Mouse (Mus musculus): ENCODE results near the gene Nr1h2. TPM values are rescaled to one million over a fixed set of nuclear protein-coding genes. Genes with fewer than 3 reads are reported as not detected.

Nr1h2 gene
- total and polyA plus RNA-seq, 3 experiments: 49.7 to 82.3 TPM; not detected in 1

DNA sequence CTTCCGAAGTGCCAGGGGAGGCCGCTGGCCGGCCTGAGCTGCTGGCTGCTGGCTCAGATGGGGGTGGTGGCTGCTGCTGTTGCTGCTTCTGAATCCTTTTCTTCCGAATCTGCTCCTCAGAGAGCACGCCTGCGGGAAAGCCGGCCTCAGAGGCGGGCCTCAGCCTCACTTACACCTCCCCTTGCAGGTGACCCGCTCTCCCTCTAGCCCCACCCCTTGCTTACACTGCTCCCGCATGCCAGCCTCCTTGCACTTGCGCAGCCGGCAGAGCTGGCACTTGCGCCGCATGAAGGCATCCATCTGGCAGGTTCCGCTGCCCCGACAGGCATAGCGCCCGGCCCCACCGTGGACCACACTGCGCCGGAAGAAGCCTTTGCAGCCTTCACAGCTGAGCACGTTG lies 2.0 kb downstream of the Nr1h2 start:
- H3K4me1 ChIP-seq (ENCODE audit: control insufficient read depth in 1 of 2, insufficient read depth in 2 of 2, low read length in 2 of 2): peaks cover 0 to 23% of the 10 kb centered on the region in 2 experiments; a peak in 3 of 4 replicates

DNA sequence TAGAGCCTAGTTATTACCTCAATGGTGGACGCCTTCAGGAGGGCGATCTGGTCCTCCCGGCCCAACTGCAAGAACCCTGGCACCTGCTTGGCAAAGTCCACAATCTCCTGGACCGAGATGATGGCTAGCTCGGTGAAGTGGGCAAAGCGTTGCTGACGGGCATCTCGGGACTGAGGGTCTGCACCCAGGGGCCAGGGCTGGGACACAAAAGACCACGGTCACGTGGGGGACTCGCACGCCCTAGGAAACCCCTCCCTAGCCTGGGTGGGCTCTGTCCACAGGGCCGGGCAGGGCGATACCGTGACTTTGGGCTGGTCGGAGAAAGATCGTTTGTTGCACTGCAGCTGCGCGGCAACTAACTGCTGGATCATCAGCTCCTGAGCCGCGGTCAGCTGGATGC lies 2.5 kb downstream of the Nr1h2 start:
- H3K4me1 ChIP-seq (ENCODE audit: control insufficient read depth in 1 of 2, insufficient read depth in 2 of 2, low read length in 2 of 2): peaks cover 0 to 21% of the 10 kb centered on the region in 2 experiments; a peak in 3 of 4 replicates
- no peak overlapping the region for H3K9ac ChIP-seq (ENCODE audit: control insufficient read depth, low read depth, low read length, poor library complexity, severe bottlenecking)
- H3K9me3 ChIP-seq (replicated peaks; ENCODE audit: insufficient read depth, low read length): no peaks in the 10 kb centered on the region
- no peak for DNase-seq (ENCODE audit: low read depth, low spot score)
- H3K79me2 ChIP-seq (ENCODE audit: control insufficient read depth, insufficient read depth, low read length, poor library complexity): peaks cover 28% of the 10 kb centered on the region
- no peak overlapping the region for H3K4me3 ChIP-seq (ENCODE audit: control insufficient read depth in 1 of 2, insufficient read depth in 1 of 2, low read depth in 2 of 2, low read length in 2 of 2)
- no peak overlapping the region for H3K27ac ChIP-seq (ENCODE audit: control insufficient read depth, low read depth, low read length)
- TF ChIP-seq ELF1 (IDR thresholded peaks at IDR 0.05; ENCODE audit: low read depth, low read length) (no peak), ZNF384 (IDR thresholded peaks at IDR 0.05; ENCODE audit: low read depth, low read length) (no peak), SMC3 (IDR thresholded peaks at IDR 0.05; ENCODE audit: low read depth, low read length) (no peak), ZKSCAN1 (IDR thresholded peaks at IDR 0.05; ENCODE audit: low read depth, low read length) (no peak), NRF1 (IDR thresholded peaks at IDR 0.05; ENCODE audit: insufficient read depth, low read depth, low read length, poor library complexity, severe bottlenecking) (no peak), ZC3H11A (IDR thresholded peaks at IDR 0.05; ENCODE audit: low read depth, low read length) (no peak)
- H3K27me3 ChIP-seq (ENCODE audit: control insufficient read depth in 1 of 2, insufficient read depth in 2 of 2, low read length in 2 of 2): no peaks in the 10 kb centered on the region
- H3K36me3 ChIP-seq (ENCODE audit: control insufficient read depth in 1 of 2, insufficient read depth in 2 of 2, low read length in 2 of 2): no peaks in the 10 kb centered on the region; a peak in 2 of 4 replicates

More for the DNA sequence above, 2.0 kb downstream of the Nr1h2 start:
- H3K9me3 ChIP-seq (replicated peaks; ENCODE audit: insufficient read depth, low read length): no peaks in the 10 kb centered on the region
- H3K9ac ChIP-seq (ENCODE audit: control insufficient read depth, low read depth, low read length, poor library complexity, severe bottlenecking): no peak overlapping the region
- TF ChIP-seq GABPA (IDR thresholded peaks at IDR 0.05; ENCODE audit: low read depth, low read length) (no peak), E2F4 (IDR thresholded peaks at IDR 0.05; ENCODE audit: borderline replicate concordance, low read depth, low read length) (no peak), JUND (IDR thresholded peaks at IDR 0.05; ENCODE audit: low read depth, low read length) (no peak), MYC (IDR thresholded peaks at IDR 0.05; ENCODE audit: low read depth, low read length) (no peak)
- H3K4me3 ChIP-seq (ENCODE audit: control insufficient read depth in 1 of 2, insufficient read depth in 1 of 2, low read depth in 2 of 2, low read length in 2 of 2): no peak overlapping the region
- H3K36me3 ChIP-seq (ENCODE audit: control insufficient read depth in 1 of 2, insufficient read depth in 2 of 2, low read length in 2 of 2): peaks cover 0 to 3% of the 10 kb centered on the region in 2 experiments; a peak in 2 of 4 replicates
- peaks cover 25% of the 10 kb centered on the region for H3K79me2 ChIP-seq (ENCODE audit: control insufficient read depth, insufficient read depth, low read length, poor library complexity)
- DNase-seq (ENCODE audit: low read depth, low spot score): no peak
- H3K27me3 ChIP-seq (ENCODE audit: control insufficient read depth in 1 of 2, insufficient read depth in 2 of 2, low read length in 2 of 2): no peaks in the 10 kb centered on the region
- H3K27ac ChIP-seq (ENCODE audit: control insufficient read depth, low read depth, low read length): no peak overlapping the region

DNA sequence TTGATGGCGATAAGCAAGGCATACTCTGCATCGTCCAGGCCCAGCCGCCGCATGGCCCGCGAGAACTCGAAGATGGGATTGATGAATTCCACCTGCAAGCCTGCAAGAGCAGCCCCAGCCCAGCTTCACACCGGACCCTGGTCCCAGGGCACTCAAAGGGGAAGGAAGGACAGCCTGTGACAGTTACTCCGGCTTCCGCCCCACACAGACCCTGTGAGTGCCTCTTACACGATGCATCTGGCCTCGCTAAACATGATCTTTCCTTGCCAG lies 3.4 kb downstream of the Nr1h2 start:
- no peaks in the 10 kb centered on the region for H3K27me3 ChIP-seq (ENCODE audit: control insufficient read depth in 1 of 2, insufficient read depth in 2 of 2, low read length in 2 of 2)
- no peak overlapping the region for H3K27ac ChIP-seq (ENCODE audit: control insufficient read depth, low read depth, low read length)
- no peaks in the 10 kb centered on the region; a peak in 2 of 4 replicates for H3K36me3 ChIP-seq (ENCODE audit: control insufficient read depth in 1 of 2, insufficient read depth in 2 of 2, low read length in 2 of 2)
- H3K9ac ChIP-seq (ENCODE audit: control insufficient read depth, low read depth, low read length, poor library complexity, severe bottlenecking): no peak overlapping the region
- peaks cover 31% of the 10 kb centered on the region for H3K79me2 ChIP-seq (ENCODE audit: control insufficient read depth, insufficient read depth, low read length, poor library complexity)
- no peaks in the 10 kb centered on the region for H3K9me3 ChIP-seq (replicated peaks; ENCODE audit: insufficient read depth, low read length)
- no peak overlapping the region for H3K4me3 ChIP-seq (ENCODE audit: control insufficient read depth in 1 of 2, insufficient read depth in 1 of 2, low read depth in 2 of 2, low read length in 2 of 2)
- no peak for TF ChIP-seq ZMIZ1 (IDR thresholded peaks at IDR 0.05; ENCODE audit: low read depth, low read length)
- TF ChIP-seq JUND (IDR thresholded peaks at IDR 0.05; ENCODE audit: low read depth, low read length): no peak
- TF ChIP-seq ZNF384 (IDR thresholded peaks at IDR 0.05; ENCODE audit: low read depth, low read length): no peak
- no peak for TF ChIP-seq ZKSCAN1 (IDR thresholded peaks at IDR 0.05; ENCODE audit: low read depth, low read length)
- TF ChIP-seq RAD21 (IDR thresholded peaks at IDR 0.05; ENCODE audit: low read depth, low read length): no peak
- no peak for TF ChIP-seq POLR2AphosphoS5 (IDR thresholded peaks at IDR 0.05; ENCODE audit: borderline replicate concordance, low read depth, low read length)
- no peak for TF ChIP-seq USF2 (IDR thresholded peaks at IDR 0.05; ENCODE audit: borderline replicate concordance in 1 of 2, insufficient read depth in 1 of 2, low read depth in 1 of 2, low read length in 2 of 2)
- no peak for TF ChIP-seq CHD1 (IDR thresholded peaks at IDR 0.05; ENCODE audit: low read depth, low read length)
- TF ChIP-seq CHD2 (IDR thresholded peaks at IDR 0.05; ENCODE audit: low read length): no peak
- TF ChIP-seq MAX (IDR thresholded peaks at IDR 0.05; ENCODE audit: low read length): no peak
- TF ChIP-seq E2F4 (IDR thresholded peaks at IDR 0.05; ENCODE audit: borderline replicate concordance, low read depth, low read length): no peak
- TF ChIP-seq BHLHE40 (IDR thresholded peaks at IDR 0.05; ENCODE audit: borderline replicate concordance, low read depth, low read length): no peak
- no peak for TF ChIP-seq MYB (IDR thresholded peaks at IDR 0.05; ENCODE audit: low read depth, low read length)
- TF ChIP-seq GABPA (IDR thresholded peaks at IDR 0.05; ENCODE audit: low read depth, low read length): no peak
- peaks cover 0 to 19% of the 10 kb centered on the region in 2 experiments; a peak in 3 of 4 replicates for H3K4me1 ChIP-seq (ENCODE audit: control insufficient read depth in 1 of 2, insufficient read depth in 2 of 2, low read length in 2 of 2)
- no peak for DNase-seq (ENCODE audit: low read depth, low spot score)

Measured in MEL (cell line).